Mouse (Mus musculus): ENCODE results near the gene Desi2. TPM values are rescaled to one million over a fixed set of nuclear protein-coding genes. Genes with fewer than 3 reads are reported as not detected.
"Not testable (repeated sequence)": the region's sequence is repeated elsewhere in the genome, so short reads cannot be mapped to it uniquely, and the experiment has no call there.

The Desi2 gene
- polyA plus RNA-seq (2014; fragmentation: Nextera tagmentation; extraction: Ambion mirVana) = 17.8 and 18.5 TPM in 2 replicates

GRCm38 (mm10) chr1:178187216-178187791 is at the start of gene Desi2:
Gene Desi2 (plus strand): TSS chr1:178187417.
- peak within 1 kb of the TSS; percentile 54 for H3K4me3 ChIP-seq (ENCODE audit: low read depth, low read length)
- peak; percentile 99 for ATAC-seq (ENCODE audit: low FRiP score)
- H3K9me3 ChIP-seq (ENCODE audit: control insufficient read depth, low read length); H3K36me3 ChIP-seq (ENCODE audit: control insufficient read depth, insufficient read depth, low read length); H3K27me3 ChIP-seq (ENCODE audit: control insufficient read depth, insufficient read depth, low read length); H3K27ac ChIP-seq (ENCODE audit: low read depth, low read length); H3K4me1 ChIP-seq (ENCODE audit: control insufficient read depth, insufficient read depth, low read length): not testable (repeated sequence)
- peak within 1 kb of the TSS; percentile 51; the same call in 1 of the 2 replicates for H3K9ac ChIP-seq (ENCODE audit: low read length)
- WGBS = under 1% methylated on average over 37 of the region's 37 CpGs
- H3K4me2 ChIP-seq = peak within 1 kb of the TSS; percentile 53
- DNase-seq (ENCODE audit: low spot score, missing footprints) = peak; percentile 97

- peak; percentile 83 for DNase-seq (ENCODE audit: low spot score, missing footprints)
- H3K4me3 ChIP-seq (ENCODE audit: low read depth, low read length); H3K4me1 ChIP-seq (ENCODE audit: control insufficient read depth, insufficient read depth, low read length); H3K36me3 ChIP-seq (ENCODE audit: control insufficient read depth, insufficient read depth, low read length); H3K9me3 ChIP-seq (ENCODE audit: control insufficient read depth, low read length); H3K4me2 ChIP-seq; H3K27ac ChIP-seq (ENCODE audit: low read depth, low read length); H3K9ac ChIP-seq (ENCODE audit: low read length); H3K27me3 ChIP-seq (ENCODE audit: control insufficient read depth, insufficient read depth, low read length): not testable (repeated sequence)
- WGBS = 32% methylated on average over 2 of the region's 2 CpGs
- ATAC-seq (ENCODE audit: low FRiP score) = peak; percentile 16; the same call in 1 of the 2 replicates
Measured at GRCm38 (mm10) chr1:178146513-178146912, 40.7 kb upstream of the Desi2 start.

GRCm38 (mm10) chr1:178146915-178147314 is 40.3 kb upstream of the Desi2 start:
- not testable (repeated sequence) for H3K4me1 ChIP-seq (ENCODE audit: control insufficient read depth, insufficient read depth, low read length); H3K4me3 ChIP-seq (ENCODE audit: low read depth, low read length); H3K27ac ChIP-seq (ENCODE audit: low read depth, low read length); H3K9me3 ChIP-seq (ENCODE audit: control insufficient read depth, low read length); H3K36me3 ChIP-seq (ENCODE audit: control insufficient read depth, insufficient read depth, low read length); H3K4me2 ChIP-seq; H3K9ac ChIP-seq (ENCODE audit: low read length); H3K27me3 ChIP-seq (ENCODE audit: control insufficient read depth, insufficient read depth, low read length)
- DNase-seq (ENCODE audit: low spot score, missing footprints) = peak; percentile 82
- ATAC-seq (ENCODE audit: low FRiP score) = peak; percentile 42; the same call in 1 of the 2 replicates
- WGBS = 53% methylated on average over 3 of the region's 4 CpGs

- no peaks in the 10 kb centered on the region for H3K27me3 ChIP-seq (ENCODE audit: control insufficient read depth, insufficient read depth, low read length)
- H3K4me3 ChIP-seq (ENCODE audit: low read depth, low read length) = no peak overlapping the region
- H3K9ac ChIP-seq (ENCODE audit: low read length) = no peak overlapping the region
- WGBS = 84% methylated on average over 2 of the region's 2 CpGs
- ATAC-seq (ENCODE audit: low FRiP score) = no peak
- no peak overlapping the region for H3K4me2 ChIP-seq
- no peaks in the 10 kb centered on the region for H3K4me1 ChIP-seq (ENCODE audit: control insufficient read depth, insufficient read depth, low read length)
- H3K9me3 ChIP-seq (ENCODE audit: control insufficient read depth, low read length) = no peaks in the 10 kb centered on the region
- no peaks in the 10 kb centered on the region for H3K36me3 ChIP-seq (ENCODE audit: control insufficient read depth, insufficient read depth, low read length)
- no peak overlapping the region for H3K27ac ChIP-seq (ENCODE audit: low read depth, low read length)
- DNase-seq (ENCODE audit: low spot score, missing footprints) = no peak
Measured at GRCm38 (mm10) chr1:178182251-178182650, 5.0 kb upstream of the Desi2 start.

- ATAC-seq (ENCODE audit: low FRiP score) (no peak), DNase-seq (ENCODE audit: low spot score, missing footprints) (no peak)
- no peaks in the 10 kb centered on the region for H3K27me3 ChIP-seq (ENCODE audit: control insufficient read depth, insufficient read depth, low read length)
- H3K4me3 ChIP-seq (ENCODE audit: low read depth, low read length) = no peak overlapping the region
- no peak overlapping the region for H3K9ac ChIP-seq (ENCODE audit: low read length)
- H3K36me3 ChIP-seq (ENCODE audit: control insufficient read depth, insufficient read depth, low read length) = no peaks in the 10 kb centered on the region
- H3K27ac ChIP-seq (ENCODE audit: low read depth, low read length) = no peak overlapping the region
- no peak overlapping the region for H3K4me2 ChIP-seq
- peaks cover 3% of the 10 kb centered on the region; the same call in 1 of the 2 replicates for H3K4me1 ChIP-seq (ENCODE audit: control insufficient read depth, insufficient read depth, low read length)
- no peaks in the 10 kb centered on the region for H3K9me3 ChIP-seq (ENCODE audit: control insufficient read depth, low read length)
Measured at GRCm38 (mm10) chr1:178185591-178185990, 1.6 kb upstream of the Desi2 start.

- H3K36me3 ChIP-seq (ENCODE audit: control insufficient read depth, insufficient read depth, low read length); H3K9me3 ChIP-seq (ENCODE audit: control insufficient read depth, low read length); H3K4me1 ChIP-seq (ENCODE audit: control insufficient read depth, insufficient read depth, low read length); H3K27me3 ChIP-seq (ENCODE audit: control insufficient read depth, insufficient read depth, low read length); H3K27ac ChIP-seq (ENCODE audit: low read depth, low read length): not testable (repeated sequence)
- peak overlapping the region; percentile 54 for H3K4me3 ChIP-seq (ENCODE audit: low read depth, low read length)
- ATAC-seq (ENCODE audit: low FRiP score) = peak; percentile 87
- peak overlapping the region; percentile 43 for H3K4me2 ChIP-seq
- peak; percentile 96 for DNase-seq (ENCODE audit: low spot score, missing footprints)
- 0% methylated on average over 21 of the region's 38 CpGs for WGBS
- H3K9ac ChIP-seq (ENCODE audit: low read length) = peak overlapping the region; percentile 51; the same call in 1 of the 2 replicates
Measured at GRCm38 (mm10) chr1:178187810-178188209, 593 bp downstream of the Desi2 start.

GRCm38 (mm10) chr1:178188386-178188785 is 1.2 kb downstream of the Desi2 start:
- 12% methylated on average over 12 of the region's 13 CpGs for WGBS
- no peak for DNase-seq (ENCODE audit: low spot score, missing footprints)

GRCm38 (mm10) chr1:178205701-178206325 is 18.6 kb downstream of the Desi2 start:
- no peak for DNase-seq (ENCODE audit: low spot score, missing footprints)
- no peak for ATAC-seq (ENCODE audit: low FRiP score)
- Histone ChIP-seq H3K4me3 (ENCODE audit: low read depth, low read length) (no peak overlapping the region), H3K9ac (ENCODE audit: low read length) (no peak overlapping the region), H3K4me1 (ENCODE audit: control insufficient read depth, insufficient read depth, low read length) (no peaks in the 10 kb centered on the region), H3K27me3 (ENCODE audit: control insufficient read depth, insufficient read depth, low read length) (no peaks in the 10 kb centered on the region), H3K27ac (ENCODE audit: low read depth, low read length) (no peak overlapping the region), H3K9me3 (ENCODE audit: control insufficient read depth, low read length) (no peaks in the 10 kb centered on the region), H3K36me3 (ENCODE audit: control insufficient read depth, insufficient read depth, low read length) (no peaks in the 10 kb centered on the region), H3K4me2 (no peak overlapping the region)
- 91% methylated on average over 10 of the region's 10 CpGs for WGBS

More at GRCm38 (mm10) chr1:178188386-178188785, 1.2 kb downstream of the Desi2 start:
- Histone ChIP-seq H3K9ac (ENCODE audit: low read length) (peak overlapping the region; percentile 28; the same call in 1 of the 2 replicates), H3K4me2 (peak overlapping the region; percentile 53), H3K36me3 (ENCODE audit: control insufficient read depth, insufficient read depth, low read length) (no peaks in the 10 kb centered on the region), H3K9me3 (ENCODE audit: control insufficient read depth, low read length) (no peaks in the 10 kb centered on the region), H3K27me3 (ENCODE audit: control insufficient read depth, insufficient read depth, low read length) (no peaks in the 10 kb centered on the region), H3K4me1 (ENCODE audit: control insufficient read depth, insufficient read depth, low read length) (peaks cover 3% of the 10 kb centered on the region; the same call in 1 of the 2 replicates), H3K27ac (ENCODE audit: low read depth, low read length) (no peak overlapping the region), H3K4me3 (ENCODE audit: low read depth, low read length) (peak overlapping the region; percentile 28; the same call in 1 of the 2 replicates)
- ATAC-seq (ENCODE audit: low FRiP score) = no peak

GRCm38 (mm10) chr1:178207856-178208255 is 20.6 kb downstream of the Desi2 start:
- WGBS = 86% methylated on average over 4 of the region's 4 CpGs
- not testable (repeated sequence) for ATAC-seq (ENCODE audit: low FRiP score); H3K4me2 ChIP-seq; DNase-seq (ENCODE audit: low spot score, missing footprints); H3K36me3 ChIP-seq (ENCODE audit: control insufficient read depth, insufficient read depth, low read length); H3K27me3 ChIP-seq (ENCODE audit: control insufficient read depth, insufficient read depth, low read length); H3K4me1 ChIP-seq (ENCODE audit: control insufficient read depth, insufficient read depth, low read length); H3K4me3 ChIP-seq (ENCODE audit: low read depth, low read length); H3K9ac ChIP-seq (ENCODE audit: low read length); H3K27ac ChIP-seq (ENCODE audit: low read depth, low read length); H3K9me3 ChIP-seq (ENCODE audit: control insufficient read depth, low read length)
